Mouse (Mus musculus): Measurements from ENCODE around the gene Mctp2. TPM values are rescaled to one million over a fixed set of nuclear protein-coding genes. Genes with fewer than 3 reads are reported as not detected.
"Not testable (repeated sequence)": the region's sequence is repeated elsewhere in the genome, so short reads cannot be mapped to it uniquely, and the experiment has no call there.

The Mctp2 gene
- total RNA-seq, 2 experiments from 2014 or later = 0.80 to 0.97 TPM

- intact Hi-C loops (cut with DNase I) = no loop called here
- no peak for DNase-seq
Observed at GRCm38 (mm10) chr7:72275513-72275912, 30.9 kb downstream of the Mctp2 start.

- no peak for DNase-seq
- intact Hi-C loops (cut with DNase I) = no loop called here
Observed at GRCm38 (mm10) chr7:72271546-72271945, 34.9 kb downstream of the Mctp2 start.

- no peak for DNase-seq
- intact Hi-C loops (cut with DNase I) = no loop called here
Observed at GRCm38 (mm10) chr7:72269994-72270393, 36.4 kb downstream of the Mctp2 start.

GRCm38 (mm10) chr7:72260766-72261655 lies 45.4 kb downstream of the Mctp2 start:
- DNase-seq = no peak
- intact Hi-C loops (cut with DNase I) = no loop called here

GRCm38 (mm10) chr7:72259045-72259444 lies 47.4 kb downstream of the Mctp2 start:
- peak; percentile 80 for DNase-seq
- intact Hi-C loops (cut with DNase I) = no loop called here

GRCm38 (mm10) chr7:72250326-72250725 lies 56.1 kb downstream of the Mctp2 start:
- intact Hi-C loops (cut with DNase I); DNase-seq: not testable (repeated sequence)

GRCm38 (mm10) chr7:72241269-72241668 lies 65.1 kb downstream of the Mctp2 start:
- intact Hi-C loops (cut with DNase I) = loop anchor here (2.0 kb wide), 1 partner anchor 122 kb away; no protein-coding TSS in a partner anchor
- no peak for DNase-seq

- intact Hi-C loops (cut with DNase I) = loop anchor here (2.0 to 10.0 kb wide), 3 partner anchors 88 to 365 kb away; no protein-coding TSS in a partner anchor
- peak; percentile 10 for DNase-seq
Observed at GRCm38 (mm10) chr7:72239782-72240493, 66.5 kb downstream of the Mctp2 start.

GRCm38 (mm10) chr7:72238575-72238974 lies 67.8 kb downstream of the Mctp2 start:
- DNase-seq = peak; percentile 62
- intact Hi-C loops (cut with DNase I) = loop anchor here (5.0 to 10.0 kb wide), 2 partner anchors 86 to 364 kb away; no protein-coding TSS in a partner anchor

- intact Hi-C loops (cut with DNase I) = loop anchor here (10.0 kb wide), 1 partner anchor 360 kb away; no protein-coding TSS in a partner anchor
- no peak for DNase-seq
Observed at GRCm38 (mm10) chr7:72234433-72234998, 71.9 kb downstream of the Mctp2 start.

GRCm38 (mm10) chr7:72231182-72231877 lies 75.1 kb downstream of the Mctp2 start:
- no peak for DNase-seq
- intact Hi-C loops (cut with DNase I) = loop anchor here (10.0 kb wide), 1 partner anchor 357 kb away; no protein-coding TSS in a partner anchor

GRCm38 (mm10) chr7:72229925-72230324 lies 76.5 kb downstream of the Mctp2 start:
- DNase-seq = no peak
- intact Hi-C loops (cut with DNase I) = loop anchor here (10.0 kb wide), 1 partner anchor 355 kb away; no protein-coding TSS in a partner anchor

- DNase-seq = no peak
- intact Hi-C loops (cut with DNase I) = no loop called here
Observed at GRCm38 (mm10) chr7:72223558-72223957, 82.8 kb downstream of the Mctp2 start.

GRCm38 (mm10) chr7:72222532-72222931 lies 83.9 kb downstream of the Mctp2 start:
- intact Hi-C loops (cut with DNase I) = no loop called here
- DNase-seq = no peak

- no peak for DNase-seq
- intact Hi-C loops (cut with DNase I) = no loop called here
Observed at GRCm38 (mm10) chr7:72218048-72218447, 88.4 kb downstream of the Mctp2 start.

- DNase-seq = no peak
- intact Hi-C loops (cut with DNase I) = no loop called here
Observed at GRCm38 (mm10) chr7:72215563-72216215, 90.7 kb downstream of the Mctp2 start.

- intact Hi-C loops (cut with DNase I) = no loop called here
- DNase-seq = no peak
Observed at GRCm38 (mm10) chr7:72210201-72210600, 96.2 kb downstream of the Mctp2 start.

- intact Hi-C loops (cut with DNase I) = no loop called here
- no peak for DNase-seq
Observed at GRCm38 (mm10) chr7:72209296-72209695, 97.1 kb downstream of the Mctp2 start.

GRCm38 (mm10) chr7:72206841-72207240 lies 99.6 kb downstream of the Mctp2 start:
- no peak for DNase-seq
- intact Hi-C loops (cut with DNase I) = no loop called here

- DNase-seq = no peak
- intact Hi-C loops (cut with DNase I) = no loop called here
Observed at GRCm38 (mm10) chr7:72195709-72196108, 110.7 kb downstream of the Mctp2 start.
